Mouse (Mus musculus) limb, embryonic 14.5 days (tissue): Measurements from ENCODE around the gene Rhbdl3. TPM values are rescaled to one million over a fixed set of nuclear protein-coding genes. Genes with fewer than 3 reads are reported as not detected.
"Not testable (repeated sequence)": the region's sequence is repeated elsewhere in the genome, so short reads cannot be mapped to it uniquely, and the experiment has no call there.

Experiments used
- ATAC-seq: fragments of 200-750 bp; cut with Nextera tagmentation; 2 replicates; pipeline ENCODE4 v1.8.0; 2017; ENCODE audit warnings: low read depth, moderate number of reproducible peaks, moderate TSS enrichment; ENCODE audit not compliant: low FRiP score
- DNase-seq: peaks from one replicate; pipeline ENCODE4 v3.0.0-alpha.2; 2015; ENCODE audit warnings: low spot score
- H3K27ac ChIP-seq: fragments of 300-500 bp; sonication (generic); replicated peaks from 2 replicates; pipeline ENCODE4 v1.5.1; 2014; ENCODE audit warnings: low read depth, mild to moderate bottlenecking, low read length, moderate library complexity, mixed read lengths
- H3K27me3 ChIP-seq: fragments of 300-500 bp; sonication (generic); 2 replicates; pipeline ENCODE4 v1.6.1; 2014; ENCODE audit warnings: low read length, mixed read lengths; ENCODE audit not compliant: control insufficient read depth, insufficient read depth
- H3K36me3 ChIP-seq: fragments of 300-500 bp; sonication (generic); 2 replicates; pipeline ENCODE4 v1.6.1; 2014; ENCODE audit warnings: mild to moderate bottlenecking, low read length, moderate library complexity, mixed read lengths; ENCODE audit not compliant: control insufficient read depth, insufficient read depth
- H3K4me1 ChIP-seq: fragments of 300-500 bp; sonication (generic); 2 replicates; pipeline ENCODE4 v1.6.1; 2014; ENCODE audit warnings: antibody characterized with exemption, low read length, mixed read lengths; ENCODE audit not compliant: control insufficient read depth, insufficient read depth
- H3K4me2 ChIP-seq: fragments of 300-500 bp; sonication (generic); replicated peaks from 2 replicates; pipeline ENCODE4 v1.6.1; 2014; ENCODE audit warnings: low read depth, mild to moderate bottlenecking, low read length, moderate library complexity; ENCODE audit not compliant: severe bottlenecking
- H3K4me3 ChIP-seq: fragments of 300-500 bp; sonication (generic); replicated peaks from 2 replicates; pipeline ENCODE4 v1.5.1; 2014; ENCODE audit warnings: low read length
- H3K9ac ChIP-seq: fragments of 300-500 bp; sonication (generic); 2 replicates; pipeline ENCODE4 v1.6.1; 2014; ENCODE audit warnings: mild to moderate bottlenecking, low read depth, low read length, moderate library complexity; ENCODE audit not compliant: severe bottlenecking
- H3K9me3 ChIP-seq: fragments of 300-500 bp; sonication (generic); 2 replicates; pipeline ENCODE4 v1.6.1; 2016; ENCODE audit warnings: low read length; ENCODE audit not compliant: control insufficient read depth
- POLR2A ChIP-seq: fragments of 200-500 bp; IDR thresholded peaks from 2 replicates; pipeline ENCODE4 v1.8.0; 2012; ENCODE audit warnings: inconsistent platforms, mild to moderate bottlenecking, moderate library complexity, borderline replicate concordance; ENCODE audit not compliant: insufficient read depth, insufficient read length; ENCODE audit errors: extremely low read depth
- WGBS: fragments of 180-500 bp; shearing (Covaris S2); extraction: QIAGEN DNeasy Blood & Tissue Kit; methylation state at CpG from one replicate; pipeline ENCODE4 v1.1.7; 2014; 5-methylcytosine and 5-hydroxymethylcytosine counted together
- polyA plus RNA-seq, 2 experiments: library from polyadenylated mRNA; depleted of rRNA in 1 of 2; stranded (reverse) in 1 of 2; unstranded in 1 of 2; fragments of >200 nt; fragmentation: Nextera tagmentation in 1 of 2; extraction: Ambion mirVana in 1 of 2; gene quantifications; 2 replicates each; pipeline versions ENCODE4 v1.2.1 to v1.2.3; 2012 to 2014

The Rhbdl3 gene
- polyA plus RNA-seq, 2 experiments: 4.8 to 6.0 TPM

GRCm38 (mm10) chr11:80377712-80378451, 77.2 kb downstream of the Rhbdl3 start, which contains the start of gene 5730455P16Rik:
TSS of gene 5730455P16Rik (minus strand) at chr11:80378034.
- 2% methylated on average over 28 of the region's 43 CpGs for WGBS
- H3K4me3 ChIP-seq: peak within 1 kb of the TSS; percentile 90
- H3K36me3 ChIP-seq: peaks cover 19% of the 10 kb centered on the region
- no peaks in the 10 kb centered on the region for H3K27me3 ChIP-seq
- DNase-seq: peak; percentile 71
- H3K9me3 ChIP-seq: no peaks in the 10 kb centered on the region
- H3K9ac ChIP-seq: peak within 1 kb of the TSS; percentile 95
- H3K4me1 ChIP-seq: 0 out of 2 replicates have a peak, but pooled peaks cover 2% of the 10 kb centered on the region
- H3K4me2 ChIP-seq: peak within 1 kb of the TSS; percentile 81
- H3K27ac ChIP-seq: peak within 1 kb of the TSS; percentile 77
- ATAC-seq: peak; percentile 87
- TF ChIP-seq POLR2A: peak; percentile 46; the same call in 1 of the 2 replicates

GRCm38 (mm10) chr11:80378452-80379068, 77.8 kb downstream of the Rhbdl3 start:
- H3K9me3 ChIP-seq, H3K27me3 ChIP-seq, DNase-seq, ATAC-seq, H3K4me1 ChIP-seq, H3K27ac ChIP-seq: not testable (repeated sequence)
- Histone ChIP-seq H3K4me3 (peak overlapping the region; percentile 90; the same call in 1 of the 2 replicates), H3K36me3 (peaks cover 14% of the 10 kb centered on the region; the same call in 1 of the 2 replicates), H3K9ac (peak overlapping the region; percentile 95), H3K4me2 (peak overlapping the region; percentile 81)
- WGBS: 68% methylated on average over 2 of the region's 2 CpGs

- ATAC-seq, H3K4me3 ChIP-seq, H3K4me1 ChIP-seq, H3K36me3 ChIP-seq, H3K4me2 ChIP-seq, H3K27ac ChIP-seq, H3K9me3 ChIP-seq, DNase-seq, H3K9ac ChIP-seq, H3K27me3 ChIP-seq: not testable (repeated sequence)
- WGBS: 94% methylated on average over 7 of the region's 7 CpGs
These were observed 78.5 kb downstream of the Rhbdl3 start for GRCm38 (mm10) chr11:80379184-80379583.

DNA sequence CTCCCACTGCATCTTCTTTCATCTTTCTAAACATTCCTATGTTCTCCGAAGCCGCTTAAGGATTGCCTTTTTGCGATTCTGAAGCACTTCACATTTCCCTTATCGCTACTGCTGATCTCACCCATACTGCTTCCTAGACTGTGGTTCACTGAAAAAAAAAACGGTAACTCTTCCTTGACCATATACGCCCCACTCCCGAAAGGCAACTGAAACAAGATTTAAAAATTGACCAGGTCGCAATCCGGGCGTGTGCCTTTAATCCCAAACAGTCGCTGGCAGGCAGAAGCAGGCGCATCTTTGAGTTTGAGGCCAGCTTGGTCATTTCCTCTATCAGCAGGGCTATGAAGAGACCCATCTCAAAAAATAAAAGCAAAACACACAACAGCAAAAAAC, 81.9 kb downstream of the Rhbdl3 start:
- 6% methylated on average over 12 of the region's 12 CpGs for WGBS
- peak; percentile 15 for ATAC-seq
- peak overlapping the region; percentile 87 for H3K27ac ChIP-seq
- H3K27me3 ChIP-seq: no peaks in the 10 kb centered on the region
- H3K9ac ChIP-seq: peak overlapping the region; percentile 96
- peaks cover 18% of the 10 kb centered on the region for H3K4me1 ChIP-seq
- no peaks in the 10 kb centered on the region for H3K9me3 ChIP-seq
- TF ChIP-seq POLR2A: no peak
- H3K36me3 ChIP-seq: peaks cover 16% of the 10 kb centered on the region
- peak overlapping the region; percentile 73 for H3K4me3 ChIP-seq
- peak overlapping the region; percentile 74 for H3K4me2 ChIP-seq
- DNase-seq: no peak

DNA sequence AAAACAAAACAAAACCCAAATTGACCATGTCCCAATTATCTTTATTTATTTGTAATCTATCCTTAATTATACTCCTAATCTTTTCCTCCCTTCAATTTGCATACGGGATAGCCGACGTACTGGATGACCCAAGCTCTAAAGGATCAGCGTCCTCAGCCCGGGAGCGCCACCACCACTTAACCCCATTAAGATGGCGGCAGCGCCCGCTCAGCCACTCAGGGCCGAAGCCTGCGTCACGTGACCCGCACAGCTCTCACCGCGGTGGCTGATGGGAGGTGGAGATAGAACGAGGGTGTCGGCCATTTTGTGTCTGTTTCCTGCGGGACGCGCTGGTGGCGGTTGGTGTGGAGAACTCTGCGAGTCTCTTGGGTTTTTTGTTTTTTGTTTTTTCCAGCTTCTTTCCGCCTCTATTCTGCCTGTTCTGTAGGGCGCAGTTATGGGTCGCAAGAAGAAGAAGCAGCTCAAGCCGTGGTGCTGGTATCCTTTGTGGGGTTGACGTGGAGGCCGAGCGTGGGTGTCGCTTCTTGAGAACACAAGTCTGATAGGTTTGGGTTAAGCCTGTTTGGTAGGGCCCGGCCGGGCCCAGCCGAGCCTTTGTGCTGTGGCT, 82.4 kb downstream of the Rhbdl3 start, which contains the start of gene Zfp207:
Gene Zfp207 (plus strand): TSS at position 261 of the 607 bp plus-strand sequence.
- under 1% methylated on average over 33 of the region's 33 CpGs for WGBS
- peak; percentile 99; the same call in 1 of the 2 replicates for TF ChIP-seq POLR2A
- peak within 1 kb of the TSS; percentile 96 for H3K9ac ChIP-seq
- DNase-seq (peak; percentile 98), ATAC-seq (peak; percentile 97)
- H3K4me2 ChIP-seq: peak within 1 kb of the TSS; percentile 74
- no peaks in the 10 kb centered on the region for H3K9me3 ChIP-seq
- H3K4me1 ChIP-seq: peaks cover 18% of the 10 kb centered on the region
- peaks cover 21% of the 10 kb centered on the region for H3K36me3 ChIP-seq
- H3K27ac ChIP-seq: peak within 1 kb of the TSS; percentile 87
- peak within 1 kb of the TSS; percentile 73 for H3K4me3 ChIP-seq
- no peaks in the 10 kb centered on the region for H3K27me3 ChIP-seq
